Mouse (Mus musculus) cerebellum, adult 2 months (tissue): ENCODE data around the gene Slc15a4. TPM values are rescaled to one million over a fixed set of nuclear protein-coding genes. Genes with fewer than 3 reads are reported as not detected.
A peak's percentile ranks its signal among the peaks of the same experiment; 100 is the strongest.

ENCODE experiments used
- DNase-seq, 2 experiments: peaks; one replicate each; pipeline ENCODE4 v3.0.0; 2021
- H3K27ac ChIP-seq: fragments of 200-500 bp; 2 replicates; pipeline ENCODE4 v1.5.1; 2012; ENCODE audit warnings: low read length, control low read depth, inconsistent platforms; ENCODE audit not compliant: insufficient read depth
- H3K27me3 ChIP-seq: fragments of 200-500 bp; 2 replicates; pipeline ENCODE4 v1.6.1; 2012; ENCODE audit warnings: inconsistent platforms, mild to moderate bottlenecking, low read length, moderate library complexity; ENCODE audit not compliant: control insufficient read depth, insufficient read depth
- H3K4me1 ChIP-seq: fragments of 200-500 bp; 2 replicates; pipeline ENCODE4 v1.6.1; 2011; ENCODE audit warnings: low read length; ENCODE audit not compliant: control insufficient read depth, insufficient read depth
- H3K4me3 ChIP-seq: fragments of 200-500 bp; replicated peaks from 2 replicates; pipeline ENCODE3; 2011; ENCODE audit warnings: mild to moderate bottlenecking, low read depth, low read length, control low read depth; ENCODE audit not compliant: insufficient read depth
- CTCF ChIP-seq: fragments of 200-500 bp; IDR thresholded peaks from 2 replicates; pipeline ENCODE4 v1.5.1; 2011; ENCODE audit warnings: low read depth, mild to moderate bottlenecking, control low read depth, low read length, moderate library complexity, borderline replicate concordance; ENCODE audit not compliant: insufficient read depth
- POLR2A ChIP-seq: fragments of 200-500 bp; IDR thresholded peaks from 2 replicates; pipeline ENCODE4 v1.6.1; 2011; ENCODE audit warnings: low read length, control low read depth, borderline replicate concordance; ENCODE audit not compliant: insufficient read depth
- WGBS: fragments of 180-500 bp; shearing (Covaris S2); methylation state at CpG from one replicate; pipeline ENCODE4 v1.1.7; 2018; 5-methylcytosine and 5-hydroxymethylcytosine counted together
- polyA plus RNA-seq: library from polyadenylated mRNA; depleted of rRNA; stranded (reverse); fragments of >200 nt; gene quantifications from 2 replicates; pipeline ENCODE4 v1.2.3, GENCODE M21; 2012

Gene Slc15a4
- polyA plus RNA-seq, 1 experiment: 24.9 TPM

- TF ChIP-seq POLR2A (peak; percentile 84), CTCF (no peak)
- DNase-seq: peak; percentile 98 to 99
- peak overlapping the region; percentile 75 for H3K27ac ChIP-seq
- under 1% methylated on average over 91 of the region's 91 CpGs for WGBS
- peaks cover 4% of the 10 kb centered on the region for H3K4me1 ChIP-seq
- H3K4me3 ChIP-seq: peak overlapping the region; percentile 63
- no peaks in the 10 kb centered on the region for H3K27me3 ChIP-seq
Observed at GRCm38 (mm10) chr5:127616884-127617635, 15.6 kb downstream of the Slc15a4 start.

DNA sequence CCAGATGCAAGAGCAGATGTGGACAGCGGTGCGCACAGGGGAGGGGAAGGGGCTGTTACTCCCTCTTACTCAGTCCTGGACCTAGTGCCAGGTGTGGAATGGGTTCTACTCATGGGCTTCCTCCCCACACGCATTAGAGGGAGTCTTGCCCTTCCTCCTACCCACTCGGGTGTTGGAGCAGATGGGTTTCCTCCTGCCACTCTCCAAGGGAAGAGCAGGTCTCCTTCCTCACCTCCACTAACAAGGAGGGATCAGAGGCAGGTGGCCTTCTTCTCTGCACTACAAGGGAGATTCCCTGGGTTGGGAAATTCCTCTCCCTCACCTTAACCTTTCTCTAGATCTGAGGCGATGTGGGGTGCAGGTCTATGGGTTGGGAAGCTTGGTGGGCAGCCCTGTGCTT lies 16.5 kb downstream of the Slc15a4 start:
- no peak for TF ChIP-seq CTCF
- TF ChIP-seq POLR2A: no peak
- no peak overlapping the region for H3K27ac ChIP-seq
- no peaks in the 10 kb centered on the region for H3K27me3 ChIP-seq
- H3K4me1 ChIP-seq: peaks cover 4% of the 10 kb centered on the region
- peak overlapping the region; percentile 63 for H3K4me3 ChIP-seq
- WGBS: 21% methylated on average over 5 of the region's 5 CpGs
- no peak for DNase-seq

DNA sequence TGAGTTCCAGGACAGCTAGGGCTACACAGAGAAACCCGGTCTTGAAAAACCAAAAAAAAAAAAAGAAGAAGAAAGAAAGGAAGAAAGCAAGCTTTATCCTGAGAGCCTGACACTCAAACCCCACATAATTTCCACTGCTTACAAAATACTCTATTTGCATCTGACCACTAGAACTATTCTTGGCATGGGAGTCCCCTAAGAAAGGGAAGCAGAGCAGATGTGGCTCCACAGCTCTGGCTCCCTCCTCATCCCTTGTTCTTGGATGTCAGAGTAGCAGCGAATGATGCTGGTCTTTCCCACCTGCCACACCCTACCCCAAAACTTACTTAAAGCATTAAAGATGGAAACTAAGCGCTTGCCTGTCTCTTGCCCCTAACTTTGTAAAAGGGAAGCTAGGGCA lies 17.2 kb downstream of the Slc15a4 start:
- TF ChIP-seq POLR2A: no peak
- TF ChIP-seq CTCF: no peak
- WGBS: 53% methylated on average over 3 of the region's 3 CpGs
- no peak for DNase-seq
- H3K4me3 ChIP-seq: peak overlapping the region; percentile 63
- no peaks in the 10 kb centered on the region for H3K27me3 ChIP-seq
- H3K27ac ChIP-seq: no peak overlapping the region
- H3K4me1 ChIP-seq: peaks cover 9% of the 10 kb centered on the region

- Histone ChIP-seq H3K4me1 (peaks cover 11% of the 10 kb centered on the region), H3K27ac (no peak overlapping the region), H3K27me3 (no peaks in the 10 kb centered on the region), H3K4me3 (no peak overlapping the region)
- DNase-seq: no peak
- TF ChIP-seq POLR2A (no peak), CTCF (no peak)
- 97% methylated on average over 6 of the region's 6 CpGs for WGBS
Observed at GRCm38 (mm10) chr5:127612397-127612796, 20.3 kb downstream of the Slc15a4 start.

DNA sequence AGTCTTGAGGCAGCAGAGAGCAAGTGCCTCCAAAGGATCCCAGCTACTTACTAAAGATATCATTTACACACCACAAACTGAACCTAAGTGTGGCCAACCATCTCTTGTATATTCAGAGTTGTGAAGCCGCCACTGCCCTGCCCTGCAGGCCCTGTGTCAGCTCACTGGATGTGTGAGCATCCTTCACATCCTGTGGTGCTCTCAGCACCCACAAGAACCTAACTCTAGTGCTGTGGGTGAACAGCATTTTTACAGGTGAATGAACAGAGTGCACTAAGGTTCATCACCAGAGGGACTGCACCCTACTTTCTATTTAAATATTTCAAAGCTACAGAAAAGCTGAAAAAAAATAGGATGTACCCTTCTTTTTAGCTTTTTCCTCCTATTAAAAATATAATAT lies 20.8 kb downstream of the Slc15a4 start:
- no peak for DNase-seq
- H3K4me3 ChIP-seq: no peak overlapping the region
- TF ChIP-seq POLR2A (no peak), CTCF (no peak)
- WGBS: 82% methylated on average over 1 of the region's 1 CpGs
- H3K27ac ChIP-seq: peak overlapping the region; percentile 18; the same call in 1 of the 2 replicates
- peaks cover 11% of the 10 kb centered on the region for H3K4me1 ChIP-seq
- no peaks in the 10 kb centered on the region for H3K27me3 ChIP-seq

- DNase-seq: peak; percentile 43 to 68
- Histone ChIP-seq H3K4me3 (no peak overlapping the region), H3K4me1 (peaks cover 11% of the 10 kb centered on the region), H3K27me3 (no peaks in the 10 kb centered on the region), H3K27ac (peak overlapping the region; percentile 24; the same call in 1 of the 2 replicates)
- TF ChIP-seq POLR2A: no peak
- no peak for TF ChIP-seq CTCF
- WGBS: 42% methylated on average over 6 of the region's 6 CpGs
Observed at GRCm38 (mm10) chr5:127610787-127611509, 21.7 kb downstream of the Slc15a4 start.

DNA sequence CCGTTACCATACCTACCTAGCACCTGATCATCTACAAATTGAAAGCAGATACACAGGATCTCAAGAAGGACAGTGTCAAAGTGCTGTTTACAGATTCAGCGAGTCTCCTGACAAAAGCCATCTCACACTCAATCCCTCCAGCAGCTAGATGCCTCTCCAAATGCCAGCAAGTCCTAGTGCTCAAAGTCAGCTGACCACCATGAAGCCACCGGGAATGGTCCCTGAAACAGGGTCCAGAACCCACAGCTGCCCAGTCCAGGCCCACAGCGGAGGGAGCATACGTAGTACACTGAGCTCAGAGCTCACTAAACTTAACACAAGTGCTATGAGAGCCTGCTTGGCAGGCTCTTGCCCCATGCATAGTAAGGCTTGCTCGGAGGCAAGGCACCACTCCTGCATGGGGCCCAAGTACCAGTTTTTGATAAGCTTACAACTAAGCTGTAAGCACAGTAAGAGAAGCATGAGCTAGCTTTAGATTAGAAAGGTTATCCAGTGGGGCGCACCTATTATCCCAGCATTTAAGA lies 23.4 kb downstream of the Slc15a4 start:
- 79% methylated on average over 7 of the region's 7 CpGs for WGBS

More for the DNA sequence above, 23.4 kb downstream of the Slc15a4 start:
- no peak for DNase-seq
- Histone ChIP-seq H3K4me1 (peaks cover 11% of the 10 kb centered on the region), H3K27me3 (no peaks in the 10 kb centered on the region), H3K4me3 (no peak overlapping the region), H3K27ac (no peak overlapping the region)
- TF ChIP-seq POLR2A: no peak
